Mouse (Mus musculus): ENCODE data around the gene Pi4ka.

The Pi4ka gene

GRCm38 (mm10) chr16:17336089-17336488, 70.0 kb downstream of the Pi4ka start:
- DNase-seq (ENCODE audit: low spot score in 2 of 2): peak in 1 of 2 experiments; percentile 21

- DNase-seq (ENCODE audit: low spot score in 2 of 2): no peak
These were observed 71.5 kb downstream of the Pi4ka start for GRCm38 (mm10) chr16:17334574-17334973.

- DNase-seq (ENCODE audit: low spot score in 2 of 2): no peak
These were observed 74.3 kb downstream of the Pi4ka start for GRCm38 (mm10) chr16:17331855-17332254.

- DNase-seq (ENCODE audit: low spot score in 2 of 2): no peak
These were observed 75.0 kb downstream of the Pi4ka start, which contains the start of gene Serpind1 for GRCm38 (mm10) chr16:17331116-17331515. TSS of gene Serpind1 (plus strand) at chr16:17331371.

GRCm38 (mm10) chr16:17329848-17330570, 76.1 kb downstream of the Pi4ka start:
- peak; percentile 35 to 44 for DNase-seq (ENCODE audit: low spot score in 2 of 2)

GRCm38 (mm10) chr16:17326064-17326463, 80.0 kb downstream of the Pi4ka start:
- no peak for DNase-seq (ENCODE audit: low spot score in 2 of 2)

GRCm38 (mm10) chr16:17324745-17325144, 81.4 kb downstream of the Pi4ka start:
- no peak for DNase-seq (ENCODE audit: low spot score in 2 of 2)

DNA sequence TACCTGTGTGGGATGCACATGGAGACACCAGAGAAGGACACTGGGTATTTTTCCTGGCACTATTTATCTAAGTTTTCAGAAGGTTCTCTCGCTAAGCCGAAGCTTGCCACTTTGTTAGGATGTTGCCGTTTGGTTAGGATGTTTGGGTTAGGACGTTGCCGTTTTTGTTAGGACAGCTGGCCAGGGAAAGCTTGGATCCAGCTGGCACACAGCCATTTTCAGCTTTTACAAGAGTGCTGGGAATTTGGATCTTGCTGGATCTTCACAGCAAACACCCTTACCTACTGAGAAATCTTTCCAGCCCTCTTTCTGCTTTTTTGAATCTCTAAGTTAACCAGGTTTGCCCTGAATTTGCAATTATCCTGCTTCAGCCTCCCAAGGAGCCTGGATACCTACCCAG, 84.6 kb downstream of the Pi4ka start:
- no peak for DNase-seq (ENCODE audit: low spot score in 2 of 2)

- peak in 1 of 2 experiments; percentile 25 for DNase-seq (ENCODE audit: low spot score in 2 of 2)
These were observed 89.6 kb downstream of the Pi4ka start for GRCm38 (mm10) chr16:17316554-17316953.

GRCm38 (mm10) chr16:17312531-17312930, 93.6 kb downstream of the Pi4ka start:
- no peak for DNase-seq (ENCODE audit: low spot score in 2 of 2)

- no peak for DNase-seq (ENCODE audit: low spot score in 2 of 2)
These were observed 97.1 kb downstream of the Pi4ka start for GRCm38 (mm10) chr16:17309036-17309435.

GRCm38 (mm10) chr16:17307461-17307860, 98.7 kb downstream of the Pi4ka start:
- no peak for DNase-seq (ENCODE audit: low spot score in 2 of 2)

GRCm38 (mm10) chr16:17303521-17304245, 102.4 kb downstream of the Pi4ka start:
- DNase-seq (ENCODE audit: low spot score in 2 of 2): no peak

DNA sequence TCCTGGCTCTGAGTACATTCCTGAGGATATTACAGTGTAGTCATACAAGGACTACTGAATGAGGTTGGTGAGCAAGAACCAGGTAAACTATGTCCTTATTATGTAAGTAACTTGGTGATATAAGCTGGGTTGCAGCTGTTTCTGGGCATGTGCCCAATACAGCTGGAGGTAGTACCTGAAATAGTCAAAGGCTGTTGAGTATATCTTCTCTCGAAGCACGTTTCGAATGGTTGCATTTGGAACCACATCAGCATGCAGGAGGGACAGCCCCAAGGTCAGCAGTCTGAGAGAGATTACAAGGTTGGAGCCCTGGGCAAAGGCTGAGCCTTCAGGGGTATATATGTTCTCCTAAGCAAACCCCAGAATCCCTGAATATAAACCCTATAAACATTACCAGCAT, 105.3 kb downstream of the Pi4ka start:
- DNase-seq (ENCODE audit: low spot score in 2 of 2): no peak

DNA sequence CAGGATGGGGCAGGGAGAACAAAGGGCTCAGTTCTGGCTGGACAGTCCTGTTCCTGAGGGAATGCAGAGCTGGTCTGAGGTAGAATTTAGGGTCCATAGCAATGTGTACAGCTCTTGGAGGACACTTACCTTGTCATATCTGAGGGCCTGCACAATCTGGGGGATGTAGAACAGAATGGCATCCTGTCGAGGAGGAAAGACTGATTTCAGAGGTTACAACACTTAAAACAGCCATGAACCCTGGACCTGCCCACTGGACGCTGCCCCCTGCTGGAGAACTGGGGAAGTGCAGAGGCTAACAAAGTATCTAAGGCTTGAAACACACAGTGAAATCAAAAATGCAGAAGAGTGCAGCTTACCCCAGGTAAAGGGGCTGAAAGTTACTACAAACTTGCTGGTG, 113.4 kb downstream of the Pi4ka start:
- DNase-seq (ENCODE audit: low spot score in 2 of 2): peak; percentile 59 to 75

DNA sequence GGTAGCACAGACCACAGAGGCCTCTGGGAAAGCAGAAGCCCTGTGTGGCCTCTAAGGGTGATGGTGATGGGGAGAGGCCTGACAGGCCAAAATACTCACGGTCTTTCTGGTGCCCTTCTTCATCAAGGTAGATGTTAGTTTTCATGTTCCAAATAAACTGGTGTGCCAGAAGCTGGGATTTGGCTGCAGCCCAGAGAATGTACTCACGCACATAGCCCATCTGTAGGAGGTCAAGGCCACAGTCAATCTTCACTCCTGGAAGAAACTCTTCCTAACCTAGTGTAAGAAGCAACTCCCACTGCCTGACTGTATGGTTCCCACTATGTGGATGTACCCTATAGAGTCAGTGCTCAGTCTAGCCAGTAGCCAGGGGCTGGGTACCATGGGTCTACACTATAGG, 115.1 kb downstream of the Pi4ka start:
- no peak for DNase-seq (ENCODE audit: low spot score in 2 of 2)

GRCm38 (mm10) chr16:17287103-17287502, 119.0 kb downstream of the Pi4ka start:
- DNase-seq (ENCODE audit: low spot score in 2 of 2): no peak

DNA sequence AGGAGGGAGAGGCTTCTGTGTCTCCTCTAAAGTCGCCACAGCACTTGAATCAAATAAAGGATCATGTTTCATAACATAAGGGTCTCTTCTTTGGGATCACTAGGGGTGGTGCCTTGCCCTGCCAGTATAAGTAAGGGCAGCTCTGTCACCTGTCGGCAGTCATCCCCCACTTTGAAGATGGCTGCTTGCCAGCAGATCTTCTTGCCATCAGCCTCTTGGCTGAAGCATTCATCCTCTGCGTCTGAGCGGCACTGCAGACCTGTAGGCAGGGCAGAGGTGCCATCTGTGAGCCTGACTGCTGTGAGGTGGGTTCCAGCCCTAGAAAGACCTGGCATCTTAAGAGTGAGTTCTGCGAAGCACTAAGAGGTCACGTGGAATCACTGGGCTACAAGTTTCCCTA, 123.0 kb downstream of the Pi4ka start:
- no peak for DNase-seq (ENCODE audit: low spot score in 2 of 2)

- DNase-seq (ENCODE audit: low spot score in 2 of 2): no peak
These were observed 125.6 kb downstream of the Pi4ka start for GRCm38 (mm10) chr16:17280471-17280870.

- peak; percentile 68 to 79 for DNase-seq (ENCODE audit: low spot score in 2 of 2)
These were observed 128.5 kb downstream of the Pi4ka start for GRCm38 (mm10) chr16:17277342-17278211.

- peak; percentile 95 to 96 for DNase-seq (ENCODE audit: low spot score in 2 of 2)
These were observed 129.7 kb downstream of the Pi4ka start for GRCm38 (mm10) chr16:17276164-17277151.
